Mouse (Mus musculus): Measurements from ENCODE around the gene Crtap. TPM values are rescaled to one million over a fixed set of nuclear protein-coding genes. Genes with fewer than 3 reads are reported as not detected.
"Not testable (repeated sequence)": the region's sequence is repeated elsewhere in the genome, so short reads cannot be mapped to it uniquely, and the experiment has no call there.

Gene Crtap
- polyA plus RNA-seq, 1 experiment from 2014 or later: 35.6 TPM

GRCm38 (mm10) chr9:114407676-114408075 lies 17.2 kb upstream of the Crtap start:
- Histone ChIP-seq H3K9me3 (ENCODE audit: control insufficient read depth, low read length) (no peaks in the 10 kb centered on the region), H3K4me3 (ENCODE audit: low read depth, low read length) (no peak overlapping the region), H3K4me1 (replicated peaks; ENCODE audit: control insufficient read depth, insufficient read depth, low read length) (no peaks in the 10 kb centered on the region), H3K27ac (ENCODE audit: low read depth, low read length) (no peak overlapping the region), H3K9ac (ENCODE audit: low read length) (no peak overlapping the region), H3K27me3 (ENCODE audit: control insufficient read depth, insufficient read depth, low read length) (no peaks in the 10 kb centered on the region), H3K36me3 (ENCODE audit: control insufficient read depth, insufficient read depth, low read length) (peaks cover 3% of the 10 kb centered on the region), H3K4me2 (ENCODE audit: low read depth, low read length, severe bottlenecking) (no peak overlapping the region)
- no peak for ATAC-seq (replicated peaks; ENCODE audit: low FRiP score)
- WGBS: 94% methylated on average over 2 of the region's 2 CpGs
- DNase-seq (ENCODE audit: low spot score): no peak

- DNase-seq (ENCODE audit: low spot score) (peak; percentile 66), ATAC-seq (replicated peaks; ENCODE audit: low FRiP score) (peak; percentile 4; the same call in 1 of the 2 replicates)
- Histone ChIP-seq H3K4me3 (ENCODE audit: low read depth, low read length) (peak overlapping the region; percentile 82), H3K27ac (ENCODE audit: low read depth, low read length) (peak overlapping the region; percentile 60; the same call in 1 of the 2 replicates), H3K9me3 (ENCODE audit: control insufficient read depth, low read length) (no peaks in the 10 kb centered on the region), H3K4me2 (ENCODE audit: low read depth, low read length, severe bottlenecking) (peak overlapping the region; percentile 76), H3K36me3 (ENCODE audit: control insufficient read depth, insufficient read depth, low read length) (peaks cover 3% of the 10 kb centered on the region; the same call in 1 of the 2 replicates), H3K27me3 (ENCODE audit: control insufficient read depth, insufficient read depth, low read length) (no peaks in the 10 kb centered on the region), H3K4me1 (replicated peaks; ENCODE audit: control insufficient read depth, insufficient read depth, low read length) (peaks cover 5% of the 10 kb centered on the region; the same call in 1 of the 2 replicates), H3K9ac (ENCODE audit: low read length) (peak overlapping the region; percentile 82)
- WGBS: 4% methylated on average over 16 of the region's 16 CpGs
These were observed 11.2 kb upstream of the Crtap start for GRCm38 (mm10) chr9:114401685-114402080.

GRCm38 (mm10) chr9:114400949-114401684 lies 10.6 kb upstream of the Crtap start, which contains the start of the genes Glb1 and Tmppe:
Gene Glb1 (plus strand): TSS chr9:114401076.
Gene Tmppe (plus strand): TSS chr9:114401105.
- ATAC-seq (replicated peaks; ENCODE audit: low FRiP score) (peak; percentile 99), DNase-seq (ENCODE audit: low spot score) (peak; percentile 96)
- WGBS: under 1% methylated on average over 73 of the region's 73 CpGs
- Histone ChIP-seq H3K9me3 (ENCODE audit: control insufficient read depth, low read length) (no peaks in the 10 kb centered on the region), H3K27me3 (ENCODE audit: control insufficient read depth, insufficient read depth, low read length) (no peaks in the 10 kb centered on the region), H3K4me3 (ENCODE audit: low read depth, low read length) (peak within 1 kb of the TSS; percentile 82), H3K4me2 (ENCODE audit: low read depth, low read length, severe bottlenecking) (peak within 1 kb of the TSS; percentile 76), H3K9ac (ENCODE audit: low read length) (peak within 1 kb of the TSS; percentile 82), H3K36me3 (ENCODE audit: control insufficient read depth, insufficient read depth, low read length) (peaks cover 3% of the 10 kb centered on the region; the same call in 1 of the 2 replicates), H3K4me1 (replicated peaks; ENCODE audit: control insufficient read depth, insufficient read depth, low read length) (peaks cover 5% of the 10 kb centered on the region; the same call in 1 of the 2 replicates), H3K27ac (ENCODE audit: low read depth, low read length) (peak within 1 kb of the TSS; percentile 60)

GRCm38 (mm10) chr9:114400588-114400948 lies 10.1 kb upstream of the Crtap start:
- WGBS: 21% methylated on average over 5 of the region's 5 CpGs
- ATAC-seq (replicated peaks; ENCODE audit: low FRiP score) (no peak; the same call in 1 of the 2 replicates), DNase-seq (ENCODE audit: low spot score) (no peak)
- Histone ChIP-seq H3K9ac (ENCODE audit: low read length) (peak overlapping the region; percentile 82), H3K4me3 (ENCODE audit: low read depth, low read length) (peak overlapping the region; percentile 82), H3K4me2 (ENCODE audit: low read depth, low read length, severe bottlenecking) (peak overlapping the region; percentile 76), H3K36me3 (ENCODE audit: control insufficient read depth, insufficient read depth, low read length) (peaks cover 1% of the 10 kb centered on the region; the same call in 1 of the 2 replicates), H3K27ac (ENCODE audit: low read depth, low read length) (0 out of 2 replicates have a peak overlapping the region, but pooled peaks have one; percentile 18), H3K9me3 (ENCODE audit: control insufficient read depth, low read length) (no peaks in the 10 kb centered on the region), H3K27me3 (ENCODE audit: control insufficient read depth, insufficient read depth, low read length) (no peaks in the 10 kb centered on the region), H3K4me1 (replicated peaks; ENCODE audit: control insufficient read depth, insufficient read depth, low read length) (peaks cover 5% of the 10 kb centered on the region; the same call in 1 of the 2 replicates)

- no peaks in the 10 kb centered on the region for H3K36me3 ChIP-seq (ENCODE audit: control insufficient read depth, insufficient read depth, low read length)
- H3K27ac ChIP-seq (ENCODE audit: low read depth, low read length): no peak overlapping the region
- 90% methylated on average over 12 of the region's 12 CpGs for WGBS
- DNase-seq (ENCODE audit: low spot score) (no peak), ATAC-seq (replicated peaks; ENCODE audit: low FRiP score) (no peak)
- no peaks in the 10 kb centered on the region for H3K9me3 ChIP-seq (ENCODE audit: control insufficient read depth, low read length)
- no peak overlapping the region for H3K4me3 ChIP-seq (ENCODE audit: low read depth, low read length)
- H3K27me3 ChIP-seq (ENCODE audit: control insufficient read depth, insufficient read depth, low read length): no peaks in the 10 kb centered on the region
- H3K9ac ChIP-seq (ENCODE audit: low read length): no peak overlapping the region
- no peak overlapping the region for H3K4me2 ChIP-seq (ENCODE audit: low read depth, low read length, severe bottlenecking)
- H3K4me1 ChIP-seq (replicated peaks; ENCODE audit: control insufficient read depth, insufficient read depth, low read length): peaks cover 5% of the 10 kb centered on the region; the same call in 1 of the 2 replicates
These were observed 9.2 kb upstream of the Crtap start for GRCm38 (mm10) chr9:114399680-114400079.

- Histone ChIP-seq H3K4me3 (ENCODE audit: low read depth, low read length) (no peak overlapping the region), H3K27ac (ENCODE audit: low read depth, low read length) (no peak overlapping the region), H3K9me3 (ENCODE audit: control insufficient read depth, low read length) (no peaks in the 10 kb centered on the region), H3K4me1 (replicated peaks; ENCODE audit: control insufficient read depth, insufficient read depth, low read length) (no peaks in the 10 kb centered on the region), H3K27me3 (ENCODE audit: control insufficient read depth, insufficient read depth, low read length) (no peaks in the 10 kb centered on the region), H3K4me2 (ENCODE audit: low read depth, low read length, severe bottlenecking) (no peak overlapping the region), H3K9ac (ENCODE audit: low read length) (no peak overlapping the region), H3K36me3 (ENCODE audit: control insufficient read depth, insufficient read depth, low read length) (no peaks in the 10 kb centered on the region)
- no peak for DNase-seq (ENCODE audit: low spot score)
- no peak for ATAC-seq (replicated peaks; ENCODE audit: low FRiP score)
- WGBS: 89% methylated on average over 4 of the region's 4 CpGs
These were observed 4.8 kb upstream of the Crtap start for GRCm38 (mm10) chr9:114395258-114395657.

DNA sequence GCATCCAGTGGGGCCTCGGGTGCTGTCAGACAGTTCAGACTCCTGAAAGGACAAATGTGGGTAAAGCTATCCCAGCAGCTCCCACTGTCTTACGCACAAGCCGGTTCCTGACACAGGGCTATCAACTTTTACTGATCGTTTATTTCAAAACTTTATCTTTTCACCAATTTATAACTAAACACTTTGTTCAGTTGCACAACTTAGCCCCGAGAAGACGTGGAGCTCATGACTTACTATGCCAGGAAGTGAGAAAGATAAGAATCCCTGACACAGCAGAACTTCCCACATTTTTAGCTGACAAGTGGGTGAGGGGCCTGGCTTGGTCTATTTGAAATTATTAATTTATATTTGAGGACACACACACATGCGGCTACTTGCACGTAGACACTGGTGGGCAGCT lies 4.2 kb upstream of the Crtap start:
- Histone ChIP-seq H3K4me1 (replicated peaks; ENCODE audit: control insufficient read depth, insufficient read depth, low read length) (no peaks in the 10 kb centered on the region), H3K9ac (ENCODE audit: low read length) (no peak overlapping the region), H3K4me3 (ENCODE audit: low read depth, low read length) (no peak overlapping the region), H3K27me3 (ENCODE audit: control insufficient read depth, insufficient read depth, low read length) (no peaks in the 10 kb centered on the region), H3K4me2 (ENCODE audit: low read depth, low read length, severe bottlenecking) (no peak overlapping the region), H3K36me3 (ENCODE audit: control insufficient read depth, insufficient read depth, low read length) (no peaks in the 10 kb centered on the region), H3K9me3 (ENCODE audit: control insufficient read depth, low read length) (no peaks in the 10 kb centered on the region), H3K27ac (ENCODE audit: low read depth, low read length) (no peak overlapping the region)
- WGBS: 87% methylated on average over 8 of the region's 8 CpGs
- DNase-seq (ENCODE audit: low spot score) (no peak), ATAC-seq (replicated peaks; ENCODE audit: low FRiP score) (no peak)

- not testable (repeated sequence) for H3K9me3 ChIP-seq (ENCODE audit: control insufficient read depth, low read length); H3K36me3 ChIP-seq (ENCODE audit: control insufficient read depth, insufficient read depth, low read length); H3K4me2 ChIP-seq (ENCODE audit: low read depth, low read length, severe bottlenecking); H3K27me3 ChIP-seq (ENCODE audit: control insufficient read depth, insufficient read depth, low read length); H3K9ac ChIP-seq (ENCODE audit: low read length); H3K27ac ChIP-seq (ENCODE audit: low read depth, low read length); H3K4me3 ChIP-seq (ENCODE audit: low read depth, low read length); H3K4me1 ChIP-seq (replicated peaks; ENCODE audit: control insufficient read depth, insufficient read depth, low read length); ATAC-seq (replicated peaks; ENCODE audit: low FRiP score); DNase-seq (ENCODE audit: low spot score)
- WGBS: 73% methylated on average over 6 of the region's 6 CpGs
These were observed 3.7 kb upstream of the Crtap start for GRCm38 (mm10) chr9:114394136-114394535.

DNA sequence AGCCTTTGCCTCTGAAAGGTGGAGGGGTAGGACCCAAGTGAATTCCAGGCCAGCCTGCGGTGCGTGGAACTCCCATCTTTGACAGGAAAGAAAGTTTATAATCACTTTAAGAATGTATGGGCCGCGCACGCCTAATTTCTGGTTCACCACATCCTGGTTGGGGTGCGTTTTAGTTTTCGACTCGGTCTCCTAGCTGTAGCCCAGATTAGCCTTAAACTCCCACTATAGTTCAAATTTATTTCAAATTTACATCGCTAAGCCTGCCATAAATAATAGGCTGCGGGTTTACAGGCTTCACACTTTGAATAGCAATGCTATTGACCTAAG lies 237 bp upstream of the Crtap start:
- DNase-seq (ENCODE audit: low spot score) (no peak), ATAC-seq (replicated peaks; ENCODE audit: low FRiP score) (no peak)
- H3K4me2 ChIP-seq (ENCODE audit: low read depth, low read length, severe bottlenecking): peak overlapping the region; percentile 87
- H3K9me3 ChIP-seq (ENCODE audit: control insufficient read depth, low read length): no peaks in the 10 kb centered on the region
- 7% methylated on average over 10 of the region's 10 CpGs for WGBS
- H3K27me3 ChIP-seq (ENCODE audit: control insufficient read depth, insufficient read depth, low read length): no peaks in the 10 kb centered on the region
- peak overlapping the region; percentile 72 for H3K4me3 ChIP-seq (ENCODE audit: low read depth, low read length)
- no peak overlapping the region for H3K27ac ChIP-seq (ENCODE audit: low read depth, low read length)
- H3K9ac ChIP-seq (ENCODE audit: low read length): peak overlapping the region; percentile 71
- no peaks in the 10 kb centered on the region for H3K4me1 ChIP-seq (replicated peaks; ENCODE audit: control insufficient read depth, insufficient read depth, low read length)
- H3K36me3 ChIP-seq (ENCODE audit: control insufficient read depth, insufficient read depth, low read length): no peaks in the 10 kb centered on the region

All from forebrain, embryonic 11.5 days (tissue).